Mouse (Mus musculus): ENCODE results near the gene Phkg1.
"Not testable (repeated sequence)": the region's sequence is repeated elsewhere in the genome, so short reads cannot be mapped to it uniquely, and the experiment has no call there.

The Phkg1 gene

GRCm38 (mm10) chr5:129908242-129908965, 10.1 kb upstream of the Phkg1 start, which contains the start of gene Nupr1l:
Gene Nupr1l, plus strand, starts transcription at chr5:129908540.
- intact Hi-C loops (cut with DNase I) = no loop called here

- intact Hi-C loops (cut with DNase I) = no loop called here
Observed at GRCm38 (mm10) chr5:129907775-129908174, 9.4 kb upstream of the Phkg1 start.

GRCm38 (mm10) chr5:129895198-129896088, 2.9 kb downstream of the Phkg1 start, which contains the start of gene Zbed5:
Gene Zbed5, plus strand, starts transcription at chr5:129895723.
- intact Hi-C loops (cut with DNase I) = no loop called here

GRCm38 (mm10) chr5:129890390-129890789, 8.0 kb downstream of the Phkg1 start:
- intact Hi-C loops (cut with DNase I) = not testable (repeated sequence)

GRCm38 (mm10) chr5:129886911-129887636, 11.3 kb downstream of the Phkg1 start, which contains the start of gene Chchd2:
Gene Chchd2, minus strand, starts transcription at chr5:129887470.
- intact Hi-C loops (cut with DNase I) = no loop called here

- intact Hi-C loops (cut with DNase I) = no loop called here
Observed at GRCm38 (mm10) chr5:129886271-129886670, 12.1 kb downstream of the Phkg1 start.

GRCm38 (mm10) chr5:129879888-129880287, 18.5 kb downstream of the Phkg1 start:
- intact Hi-C loops (cut with DNase I) = no loop called here

GRCm38 (mm10) chr5:129878946-129879345, 19.4 kb downstream of the Phkg1 start:
- intact Hi-C loops (cut with DNase I) = no loop called here

GRCm38 (mm10) chr5:129877731-129878455, 20.5 kb downstream of the Phkg1 start:
- intact Hi-C loops (cut with DNase I) = no loop called here

GRCm38 (mm10) chr5:129875098-129875497, 23.3 kb downstream of the Phkg1 start:
- intact Hi-C loops (cut with DNase I) = no loop called here

- intact Hi-C loops (cut with DNase I) = no loop called here
Observed at GRCm38 (mm10) chr5:129873942-129874341, 24.4 kb downstream of the Phkg1 start.

GRCm38 (mm10) chr5:129871238-129871637, 27.1 kb downstream of the Phkg1 start:
- intact Hi-C loops (cut with DNase I) = no loop called here

GRCm38 (mm10) chr5:129869238-129869995, 28.9 kb downstream of the Phkg1 start:
- intact Hi-C loops (cut with DNase I) = no loop called here

GRCm38 (mm10) chr5:129865841-129866240, 32.5 kb downstream of the Phkg1 start:
- intact Hi-C loops (cut with DNase I) = no loop called here

GRCm38 (mm10) chr5:129864467-129864866, 33.9 kb downstream of the Phkg1 start:
- intact Hi-C loops (cut with DNase I) = no loop called here

GRCm38 (mm10) chr5:129862325-129862724, 36.0 kb downstream of the Phkg1 start:
- intact Hi-C loops (cut with DNase I) = no loop called here

- intact Hi-C loops (cut with DNase I) = no loop called here
Observed at GRCm38 (mm10) chr5:129856414-129856813, 41.9 kb downstream of the Phkg1 start.

- intact Hi-C loops (cut with DNase I) = no loop called here
Observed at GRCm38 (mm10) chr5:129855163-129855562, 43.2 kb downstream of the Phkg1 start.

- intact Hi-C loops (cut with DNase I) = no loop called here
Observed at GRCm38 (mm10) chr5:129847558-129847820, 50.9 kb downstream of the Phkg1 start.
